Mouse (Mus musculus): Measurements from ENCODE around the gene Serpinb6b.

DNA sequence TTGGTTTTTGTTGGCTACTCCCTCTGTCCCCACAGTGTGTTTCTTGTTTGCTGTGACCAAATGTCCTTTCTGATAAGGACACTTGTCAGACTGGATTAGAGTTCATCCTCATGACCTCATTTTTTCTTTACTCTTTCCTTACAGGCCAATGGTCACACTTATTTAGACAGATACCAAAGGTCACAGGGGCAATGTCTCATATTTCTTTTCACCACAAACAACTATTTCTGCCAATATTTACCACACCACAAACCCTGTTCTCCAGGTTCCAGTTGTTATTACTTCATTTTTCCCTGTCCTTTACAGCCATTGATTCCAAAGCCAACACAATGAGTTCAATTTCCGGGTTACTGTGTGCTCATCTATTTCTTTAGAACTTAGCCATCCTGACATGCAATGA lies 4.6 kb downstream of the Serpinb6b start:
- TF ChIP-seq POLR2A (IDR thresholded peaks at IDR 0.05; ENCODE audit: borderline replicate concordance, low read depth, low read length) (no peak), CTCF (IDR thresholded peaks at IDR 0.05; ENCODE audit: low read depth, low read length) (no peak)
